Mouse (Mus musculus) stomach, embryonic 14.5 days (tissue): ENCODE results near the gene Asb13. TPM values are rescaled to one million over a fixed set of nuclear protein-coding genes. Genes with fewer than 3 reads are reported as not detected.

ENCODE experiments used
- ATAC-seq: fragments of 200-750 bp; cut with Nextera tagmentation; 2 replicates; pipeline ENCODE4 v1.8.0; 2017; ENCODE audit warnings: low read depth, moderate TSS enrichment; ENCODE audit not compliant: insufficient number of reproducible peaks, insufficient read depth, low FRiP score
- H3K27ac ChIP-seq: fragments of 300-500 bp; sonication (generic); 2 replicates; pipeline ENCODE4 v1.5.1; 2014; ENCODE audit warnings: mild to moderate bottlenecking, low read length, moderate library complexity, mixed read lengths
- H3K27me3 ChIP-seq: fragments of 300-500 bp; sonication (generic); 2 replicates; pipeline ENCODE4 v1.6.1; 2014; ENCODE audit warnings: low read length, control low read depth, mixed read lengths; ENCODE audit not compliant: control insufficient read depth, insufficient read depth
- H3K36me3 ChIP-seq: fragments of 300-500 bp; sonication (generic); 2 replicates; pipeline ENCODE4 v1.6.1; 2014; ENCODE audit warnings: mild to moderate bottlenecking, control low read depth, low read length, moderate library complexity, mixed read lengths; ENCODE audit not compliant: control insufficient read depth, insufficient read depth
- H3K4me1 ChIP-seq: fragments of 300-500 bp; sonication (generic); 2 replicates; pipeline ENCODE4 v1.6.1; 2014; ENCODE audit warnings: low read length, control low read depth, mixed read lengths; ENCODE audit not compliant: control insufficient read depth, insufficient read depth
- H3K4me2 ChIP-seq: fragments of 300-500 bp; sonication (generic); replicated peaks from 2 replicates; pipeline ENCODE4 v1.6.1; 2014; ENCODE audit warnings: low read depth, low read length, control low read depth
- H3K4me3 ChIP-seq: fragments of 300-500 bp; sonication (generic); 2 replicates; pipeline ENCODE4 v1.5.1; 2014; ENCODE audit warnings: low read depth, low read length, control low read depth
- H3K9ac ChIP-seq: fragments of 300-500 bp; sonication (generic); replicated peaks from 2 replicates; pipeline ENCODE4 v1.6.1; 2014; ENCODE audit warnings: low read depth, mild to moderate bottlenecking, control low read depth, low read length, moderate library complexity, mixed read lengths
- H3K9me3 ChIP-seq: fragments of 300-500 bp; sonication (generic); 2 replicates; pipeline ENCODE4 v1.6.1; 2016; ENCODE audit warnings: low read depth, low read length, control low read depth; ENCODE audit not compliant: control insufficient read depth
- WGBS: fragments of 180-500 bp; shearing (Covaris S2); extraction: QIAGEN DNeasy Blood & Tissue Kit; methylation state at CpG from one replicate; pipeline ENCODE4 v1.1.7; 2014; 5-methylcytosine and 5-hydroxymethylcytosine counted together
- polyA plus RNA-seq: library from polyadenylated mRNA; unstranded; fragments of >200 nt; fragmentation: Nextera tagmentation; extraction: Ambion mirVana; gene quantifications from 2 replicates; pipeline ENCODE4 v1.2.1, GENCODE M21; 2014

The Asb13 gene
- 13.3 and 18.1 TPM in 2 replicates for polyA plus RNA-seq

DNA sequence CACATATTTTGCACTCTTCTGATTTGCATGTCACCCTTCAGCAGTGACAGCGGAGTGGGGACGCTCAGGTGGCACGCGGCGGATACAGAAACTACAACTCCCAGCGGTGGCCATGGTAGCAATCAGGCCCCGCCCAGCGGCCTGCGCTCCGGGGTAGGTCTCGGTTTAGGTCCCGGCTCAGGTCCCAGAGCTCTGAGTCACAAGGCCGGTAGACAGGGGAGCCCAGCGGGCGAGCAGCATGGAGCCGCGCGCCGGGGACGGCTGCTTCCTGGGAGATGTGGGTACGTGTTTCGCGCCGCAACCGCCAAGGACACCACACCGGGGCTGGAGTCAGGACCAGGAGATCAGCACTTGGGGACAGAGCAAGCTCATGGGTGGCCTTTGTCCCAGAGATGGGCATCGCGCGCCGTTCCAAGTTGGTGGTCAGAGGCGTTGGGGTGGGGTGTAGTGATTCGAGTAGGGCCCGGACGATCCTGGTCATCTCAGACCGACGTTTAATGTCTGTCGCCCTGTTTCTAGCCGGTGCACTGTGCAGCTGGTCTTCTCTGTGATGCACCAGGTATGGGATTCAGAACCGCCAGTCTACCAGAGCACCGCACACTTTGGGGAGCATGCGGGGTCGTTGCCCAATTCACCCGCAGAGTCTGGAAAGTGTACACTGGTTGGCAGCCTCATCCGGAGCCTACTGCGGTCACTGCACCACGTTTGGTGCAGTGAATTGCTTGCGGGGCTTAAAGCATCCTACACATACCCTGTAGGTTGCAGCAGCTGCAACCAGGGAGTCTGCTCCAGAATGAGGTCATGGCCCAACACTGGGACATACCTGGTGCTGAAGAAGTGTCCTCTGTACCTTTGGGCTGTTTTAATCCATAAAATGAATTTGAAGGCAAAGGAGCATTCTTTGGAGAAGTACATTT is at the start of gene Asb13:
TSS of gene Asb13 (plus strand) at position 138 of the 917 bp plus-strand sequence.
- peak within 1 kb of the TSS; percentile 74 for H3K4me2 ChIP-seq
- WGBS = 2% methylated on average over 47 of the region's 47 CpGs
- H3K9me3 ChIP-seq = peaks cover 2% of the 10 kb centered on the region; the same call in 1 of the 2 replicates
- peak; percentile 92 for ATAC-seq
- no peaks in the 10 kb centered on the region for H3K27me3 ChIP-seq
- H3K36me3 ChIP-seq = no peaks in the 10 kb centered on the region
- peak within 1 kb of the TSS; percentile 55 for H3K9ac ChIP-seq
- H3K4me3 ChIP-seq = peak within 1 kb of the TSS; percentile 66
- H3K27ac ChIP-seq = peak within 1 kb of the TSS; percentile 27; the same call in 1 of the 2 replicates
- 0 out of 2 replicates have a peak, but pooled peaks cover 2% of the 10 kb centered on the region for H3K4me1 ChIP-seq

DNA sequence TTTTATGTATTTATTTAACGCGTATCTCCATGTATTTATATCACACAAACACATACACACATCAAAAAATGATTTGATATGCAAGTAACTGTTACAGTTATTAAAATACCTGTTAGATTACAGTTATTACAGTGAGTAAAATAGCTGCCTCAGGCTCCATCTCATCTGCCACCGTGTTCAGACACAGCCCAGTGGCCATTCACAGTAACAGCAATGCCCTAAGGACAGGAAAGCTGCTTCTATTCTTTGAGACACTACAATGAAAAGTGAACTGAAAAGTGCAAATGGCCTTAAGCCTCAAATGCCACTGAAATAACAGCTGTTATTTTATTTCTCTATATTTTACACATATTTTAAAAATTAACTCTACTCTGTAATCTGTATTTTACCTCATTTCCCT is 43.0 kb upstream of the Asb13 start:
- Histone ChIP-seq H3K27ac (no peak overlapping the region), H3K9me3 (no peaks in the 10 kb centered on the region), H3K36me3 (peaks cover 32% of the 10 kb centered on the region), H3K4me1 (no peaks in the 10 kb centered on the region), H3K4me3 (no peak overlapping the region), H3K27me3 (no peaks in the 10 kb centered on the region), H3K4me2 (no peak overlapping the region), H3K9ac (no peak overlapping the region)
- 91% methylated on average over 3 of the region's 3 CpGs for WGBS
- ATAC-seq = no peak

- Histone ChIP-seq H3K27me3 (no peaks in the 10 kb centered on the region), H3K27ac (no peak overlapping the region), H3K4me2 (no peak overlapping the region), H3K9ac (no peak overlapping the region), H3K4me3 (no peak overlapping the region), H3K9me3 (no peaks in the 10 kb centered on the region), H3K4me1 (no peaks in the 10 kb centered on the region), H3K36me3 (peaks cover 40% of the 10 kb centered on the region)
- no peak for ATAC-seq
- WGBS = 92% methylated on average over 1 of the region's 1 CpGs
These were observed 39.5 kb upstream of the Asb13 start for GRCm38 (mm10) chr13:3594311-3594710.

DNA sequence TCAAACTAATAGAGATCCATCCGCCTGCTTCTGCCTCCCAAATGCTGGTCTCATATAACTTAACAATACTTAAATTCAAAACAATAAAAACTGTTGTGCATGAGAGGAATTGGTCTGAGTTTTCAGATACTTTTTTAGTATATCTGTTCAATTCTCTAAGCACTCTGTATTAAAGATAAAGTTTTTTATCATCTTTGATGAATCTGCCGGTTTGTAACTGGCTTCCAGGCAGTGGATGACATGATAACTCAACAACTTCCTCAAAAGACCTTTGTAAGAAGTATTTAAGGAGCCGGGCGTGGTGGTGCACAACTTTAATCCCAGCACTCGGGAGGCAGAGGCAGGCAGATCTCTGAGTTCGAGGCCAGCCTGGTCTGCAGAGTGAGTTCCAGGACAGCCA is 37.6 kb upstream of the Asb13 start:
- H3K27ac ChIP-seq = no peak overlapping the region
- no peaks in the 10 kb centered on the region for H3K9me3 ChIP-seq
- peaks cover 33% of the 10 kb centered on the region for H3K36me3 ChIP-seq
- no peaks in the 10 kb centered on the region for H3K27me3 ChIP-seq
- H3K4me2 ChIP-seq = no peak overlapping the region
- H3K9ac ChIP-seq = no peak overlapping the region
- WGBS = 94% methylated on average over 6 of the region's 6 CpGs
- H3K4me3 ChIP-seq = no peak overlapping the region
- H3K4me1 ChIP-seq = no peaks in the 10 kb centered on the region
- ATAC-seq = no peak

DNA sequence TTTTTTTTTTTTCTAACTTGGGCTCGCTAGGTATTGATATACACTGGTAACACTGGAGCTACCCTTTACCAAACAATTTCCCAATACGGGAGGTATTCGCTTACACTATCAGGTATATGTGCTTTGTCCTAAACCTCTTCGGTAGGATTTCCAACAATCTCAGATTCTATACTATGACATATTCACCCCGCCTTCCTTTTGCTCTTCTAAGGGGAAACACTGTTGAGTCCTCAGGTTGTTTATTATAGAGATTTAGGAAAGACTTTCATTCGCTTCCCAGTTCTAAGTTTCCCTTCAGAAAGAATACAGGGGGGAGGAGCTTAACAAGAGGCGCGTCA is 24.1 kb upstream of the Asb13 start:
- Histone ChIP-seq H3K4me2 (peak overlapping the region; percentile 62), H3K27me3 (no peaks in the 10 kb centered on the region), H3K9me3 (no peaks in the 10 kb centered on the region), H3K9ac (peak overlapping the region; percentile 49), H3K27ac (peak overlapping the region; percentile 91; the same call in 1 of the 2 replicates), H3K4me1 (no peaks in the 10 kb centered on the region), H3K4me3 (peak overlapping the region; percentile 84), H3K36me3 (no peaks in the 10 kb centered on the region)
- WGBS = 13% methylated on average over 8 of the region's 8 CpGs
- no peak for ATAC-seq

DNA sequence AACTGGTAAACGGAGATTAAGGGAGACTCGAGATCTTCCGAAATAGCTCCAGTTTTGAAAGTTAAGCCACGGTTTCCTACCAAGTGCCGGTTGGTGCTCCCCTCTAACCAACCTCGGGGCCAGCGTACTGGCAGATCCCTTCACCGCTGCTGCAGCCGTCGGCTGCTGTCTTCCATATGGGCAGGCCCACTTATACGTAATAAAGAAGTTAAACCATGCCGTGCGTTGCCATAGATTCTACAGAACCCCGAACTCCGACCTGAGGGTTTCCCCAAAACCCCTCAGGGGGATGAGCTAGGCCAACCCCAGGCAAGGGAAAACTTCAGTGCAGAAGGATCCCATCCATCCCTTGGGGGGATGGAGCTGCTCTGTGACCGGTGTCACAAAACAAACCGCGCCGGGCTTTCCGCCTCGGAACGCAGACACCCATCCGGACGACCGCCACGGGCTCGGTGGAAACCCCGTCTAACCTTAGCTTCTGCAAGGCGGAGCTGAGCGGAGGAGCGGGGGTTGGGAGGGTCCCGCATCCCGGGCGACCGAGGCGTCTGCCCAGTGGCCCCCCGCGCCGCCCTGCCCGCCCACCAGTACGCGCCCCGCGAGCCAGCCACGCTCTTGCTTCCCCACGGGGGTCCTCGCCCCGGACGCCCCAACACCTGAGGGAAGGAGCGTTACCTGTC is 23.6 kb upstream of the Asb13 start:
- peak overlapping the region; percentile 84 for H3K4me3 ChIP-seq
- peak overlapping the region; percentile 91 for H3K27ac ChIP-seq
- no peaks in the 10 kb centered on the region for H3K36me3 ChIP-seq
- 1% methylated on average over 46 of the region's 50 CpGs for WGBS
- H3K9ac ChIP-seq = peak overlapping the region; percentile 49
- no peaks in the 10 kb centered on the region for H3K9me3 ChIP-seq
- H3K4me2 ChIP-seq = peak overlapping the region; percentile 62
- H3K27me3 ChIP-seq = no peaks in the 10 kb centered on the region
- peak; percentile 42; the same call in 1 of the 2 replicates for ATAC-seq
- no peaks in the 10 kb centered on the region for H3K4me1 ChIP-seq

DNA sequence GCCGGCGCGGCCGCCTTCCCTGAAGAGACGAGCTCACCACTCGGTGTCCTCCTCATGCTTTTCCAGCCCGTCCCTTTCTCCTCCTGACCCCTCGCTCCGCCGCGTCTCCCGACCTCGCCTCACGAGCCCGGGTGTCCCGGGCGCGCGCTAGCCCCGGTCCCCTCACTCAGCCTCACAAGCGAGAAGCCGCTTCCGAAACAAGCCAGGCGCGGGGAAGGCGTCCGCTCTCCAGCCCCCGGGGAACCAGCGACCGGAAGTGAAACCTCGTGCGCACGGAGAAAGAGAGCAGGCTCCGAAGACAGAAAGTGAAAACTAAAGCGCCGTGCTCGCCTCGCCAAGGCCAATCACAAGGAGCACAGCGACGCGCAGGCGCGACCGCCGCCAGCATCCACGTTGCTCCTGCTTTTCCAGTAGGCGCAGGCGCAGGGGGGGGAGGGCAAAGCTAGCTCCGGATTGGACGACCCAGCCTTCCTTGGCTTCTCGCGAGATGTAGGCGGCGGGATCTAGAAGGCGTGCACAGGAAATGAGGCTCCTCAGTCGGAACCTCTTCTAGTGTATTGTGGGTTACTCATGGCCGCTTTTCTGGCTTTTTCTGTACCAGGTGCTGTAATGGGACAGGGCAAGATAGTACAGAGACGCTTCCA is 22.9 kb upstream of the Asb13 start, which contains the start of gene Fam208b:
TSS of gene Fam208b (minus strand) at position 314 of the 644 bp plus-strand sequence.
- peak; percentile 99 for ATAC-seq
- no peaks in the 10 kb centered on the region for H3K9me3 ChIP-seq
- H3K4me3 ChIP-seq = peak within 1 kb of the TSS; percentile 84
- under 1% methylated on average over 57 of the region's 58 CpGs for WGBS
- H3K9ac ChIP-seq = peak within 1 kb of the TSS; percentile 49
- H3K4me1 ChIP-seq = no peaks in the 10 kb centered on the region
- no peaks in the 10 kb centered on the region for H3K36me3 ChIP-seq
- H3K4me2 ChIP-seq = peak within 1 kb of the TSS; percentile 62
- H3K27ac ChIP-seq = peak within 1 kb of the TSS; percentile 91
- H3K27me3 ChIP-seq = no peaks in the 10 kb centered on the region

GRCm38 (mm10) chr13:3627139-3627538 is 6.7 kb upstream of the Asb13 start:
- peaks cover 2% of the 10 kb centered on the region; the same call in 1 of the 2 replicates for H3K9me3 ChIP-seq
- H3K4me1 ChIP-seq = no peaks in the 10 kb centered on the region
- H3K4me2 ChIP-seq = no peak overlapping the region
- H3K9ac ChIP-seq = no peak overlapping the region
- peak; percentile 46; the same call in 1 of the 2 replicates for ATAC-seq
- no peak overlapping the region for H3K27ac ChIP-seq
- H3K4me3 ChIP-seq = no peak overlapping the region
- H3K27me3 ChIP-seq = no peaks in the 10 kb centered on the region
- no peaks in the 10 kb centered on the region for H3K36me3 ChIP-seq
- 58% methylated on average over 3 of the region's 3 CpGs for WGBS
